Mouse (Mus musculus) embryonic fibroblast, embryonic 13.5 days (primary cell): ENCODE measurements around the gene Fbxo17. TPM values are rescaled to one million over a fixed set of nuclear protein-coding genes. Genes with fewer than 3 reads are reported as not detected.
"Not testable (repeated sequence)": the region's sequence is repeated elsewhere in the genome, so short reads cannot be mapped to it uniquely, and the experiment has no call there.

Experiments used
- H3K27ac ChIP-seq: 2 replicates; pipeline ENCODE4 v1.5.1; 2012; ENCODE audit warnings: low read length, control low read depth, inconsistent platforms; ENCODE audit not compliant: insufficient read depth
- H3K4me1 ChIP-seq: 2 replicates; pipeline ENCODE4 v1.6.1; 2011; ENCODE audit warnings: low read length; ENCODE audit not compliant: control insufficient read depth, insufficient read depth
- H3K4me3 ChIP-seq: 2 replicates; pipeline ENCODE4 v1.5.1; 2011; ENCODE audit warnings: mild to moderate bottlenecking, control low read depth, low read length; ENCODE audit not compliant: insufficient read depth
- CTCF ChIP-seq: IDR thresholded peaks from 2 replicates; pipeline ENCODE4 v1.5.1; 2011; ENCODE audit warnings: mild to moderate bottlenecking, control low read depth, low read length, moderate library complexity, borderline replicate concordance; ENCODE audit not compliant: insufficient read depth
- POLR2A ChIP-seq: IDR thresholded peaks from 2 replicates; pipeline ENCODE4 v1.6.1; 2011; ENCODE audit warnings: low read depth, mild to moderate bottlenecking, control low read depth, low read length, moderate library complexity
- polyA plus RNA-seq: library from polyadenylated mRNA; stranded (reverse); fragments of >200 nt; gene quantifications from 2 replicates; pipeline ENCODE4 v1.2.4, GENCODE M21; 2011; ENCODE audit warnings: low read depth; ENCODE audit not compliant: missing spikeins, insufficient read length

Fbxo17 gene
- 16.3 and 18.4 TPM in 2 replicates for polyA plus RNA-seq

- H3K4me3 ChIP-seq = peak within 1 kb of the TSS; percentile 62
- peaks cover 3% of the 10 kb centered on the region; the same call in 1 of the 2 replicates for H3K4me1 ChIP-seq
- no peak for TF ChIP-seq CTCF
- TF ChIP-seq POLR2A = peak; percentile 71
- H3K27ac ChIP-seq = peak within 1 kb of the TSS; percentile 52
Observed at GRCm38 (mm10) chr7:28716590-28717281, at the start of gene Fbxo17. Fbxo17 (plus strand) TSS chr7:28716804.

- Histone ChIP-seq H3K27ac (no peak overlapping the region), H3K4me1 (no peaks in the 10 kb centered on the region), H3K4me3 (no peak overlapping the region)
- TF ChIP-seq POLR2A = no peak
- no peak for TF ChIP-seq CTCF
Observed at GRCm38 (mm10) chr7:28671172-28671571, 45.4 kb upstream of the Fbxo17 start.

- Histone ChIP-seq H3K4me1 (no peaks in the 10 kb centered on the region), H3K27ac (no peak overlapping the region), H3K4me3 (no peak overlapping the region)
- TF ChIP-seq POLR2A (no peak), CTCF (no peak)
Observed at GRCm38 (mm10) chr7:28672276-28672675, 44.3 kb upstream of the Fbxo17 start.

GRCm38 (mm10) chr7:28672786-28673185 is 43.8 kb upstream of the Fbxo17 start:
- H3K27ac ChIP-seq, H3K4me3 ChIP-seq, H3K4me1 ChIP-seq: not testable (repeated sequence)

- Histone ChIP-seq H3K27ac (no peak overlapping the region), H3K4me3 (no peak overlapping the region), H3K4me1 (peaks cover 2% of the 10 kb centered on the region; the same call in 1 of the 2 replicates)
- TF ChIP-seq POLR2A (no peak), CTCF (no peak)
Observed at GRCm38 (mm10) chr7:28674994-28675393, 41.6 kb upstream of the Fbxo17 start.

GRCm38 (mm10) chr7:28675746-28676145 is 40.9 kb upstream of the Fbxo17 start:
- peaks cover 2% of the 10 kb centered on the region; the same call in 1 of the 2 replicates for H3K4me1 ChIP-seq
- TF ChIP-seq CTCF = peak; percentile 22; the same call in 1 of the 2 replicates
- no peak for TF ChIP-seq POLR2A
- no peak overlapping the region for H3K4me3 ChIP-seq
- H3K27ac ChIP-seq = no peak overlapping the region

GRCm38 (mm10) chr7:28676811-28677541 is 39.6 kb upstream of the Fbxo17 start:
- Histone ChIP-seq H3K4me1 (peaks cover 2% of the 10 kb centered on the region; the same call in 1 of the 2 replicates), H3K27ac (no peak overlapping the region), H3K4me3 (no peak overlapping the region)
- TF ChIP-seq CTCF = no peak
- TF ChIP-seq POLR2A = no peak

GRCm38 (mm10) chr7:28677624-28678023 is 39.0 kb upstream of the Fbxo17 start:
- TF ChIP-seq POLR2A = no peak
- TF ChIP-seq CTCF = no peak
- peaks cover 2% of the 10 kb centered on the region; the same call in 1 of the 2 replicates for H3K4me1 ChIP-seq
- H3K27ac ChIP-seq = no peak overlapping the region
- no peak overlapping the region for H3K4me3 ChIP-seq

GRCm38 (mm10) chr7:28691075-28691474 is 25.5 kb upstream of the Fbxo17 start:
- no peak overlapping the region for H3K4me3 ChIP-seq
- H3K4me1 ChIP-seq = no peaks in the 10 kb centered on the region
- no peak overlapping the region for H3K27ac ChIP-seq
- no peak for TF ChIP-seq CTCF
- TF ChIP-seq POLR2A = no peak
